Mouse (Mus musculus) retina, embryonic 14.5 days (tissue): ENCODE measurements around the gene Auts2.

Source experiments
- DNase-seq: peaks from one replicate; pipeline ENCODE4 v3.0.0-alpha.2; 2015; ENCODE audit warnings: low spot score

Auts2 gene

DNA sequence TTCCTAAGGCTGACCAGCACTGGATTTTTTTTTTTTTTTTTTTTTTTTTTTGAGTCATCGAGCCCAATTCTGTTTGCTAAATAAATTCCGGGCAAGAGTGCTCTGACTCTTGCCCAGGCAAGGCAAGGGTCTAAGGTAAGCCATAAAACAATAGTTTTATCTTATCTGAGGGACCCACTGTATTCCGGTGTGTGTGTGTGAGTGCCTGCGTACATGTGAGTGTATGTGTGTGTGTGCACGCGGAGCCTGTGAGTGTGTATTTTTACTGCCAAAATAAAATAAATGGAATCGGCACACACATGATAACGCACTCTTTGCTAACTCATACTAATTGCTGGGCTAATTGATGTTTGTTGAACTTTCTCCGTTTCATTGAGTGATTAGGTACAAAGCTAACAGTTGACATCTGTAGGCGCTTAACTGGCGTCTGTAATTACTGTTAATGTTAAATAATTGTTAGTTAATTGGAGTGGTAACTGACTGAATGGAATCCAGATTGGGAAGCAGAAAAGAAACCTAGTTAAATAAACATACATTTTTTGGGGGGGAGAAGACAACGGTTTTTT is 1018.2 kb downstream of the Auts2 start:
- no peak for DNase-seq

DNA sequence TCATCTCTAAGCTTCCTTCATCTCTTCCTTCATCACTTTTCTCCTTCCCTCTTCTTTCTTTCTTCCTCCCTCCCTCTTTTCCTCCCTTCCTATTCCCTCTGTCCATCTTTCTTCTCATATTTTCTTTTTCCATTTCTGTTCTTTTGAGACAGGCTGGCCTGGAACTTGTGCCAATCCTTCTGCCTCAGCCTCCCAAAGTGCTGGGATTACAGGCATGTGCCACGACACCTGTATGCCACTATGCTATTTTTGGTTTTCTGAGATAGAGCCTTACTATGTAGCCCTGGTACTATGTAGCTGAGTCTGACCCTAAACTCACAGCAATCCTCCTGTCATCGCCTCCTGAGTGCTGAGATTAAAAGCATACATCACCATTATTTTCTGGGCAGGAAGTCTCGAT is 1023.6 kb downstream of the Auts2 start:
- no peak for DNase-seq

DNA sequence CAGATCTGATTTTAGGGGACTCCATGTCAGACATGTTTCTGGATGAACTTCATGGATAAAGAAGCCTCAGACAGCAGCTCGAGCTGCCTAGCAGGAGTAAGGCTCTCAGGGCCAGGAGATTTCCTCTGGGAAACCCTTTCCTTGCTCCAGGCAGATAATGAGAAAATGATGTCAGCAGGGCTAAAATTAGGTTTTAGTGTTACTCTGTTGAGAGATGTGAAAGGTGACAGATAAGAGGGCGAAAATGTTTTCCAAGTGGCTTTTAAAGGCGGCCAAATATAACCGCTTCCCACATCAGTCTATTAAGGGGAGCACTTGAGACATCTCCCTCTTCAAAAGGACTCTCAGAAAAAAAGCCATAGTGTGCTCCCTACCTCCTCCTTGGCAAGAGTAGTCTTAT is 1025.5 kb downstream of the Auts2 start:
- DNase-seq: no peak

- no peak for DNase-seq
Observed at GRCm38 (mm10) chr5:131515707-131516407, 1027.3 kb downstream of the Auts2 start.

DNA sequence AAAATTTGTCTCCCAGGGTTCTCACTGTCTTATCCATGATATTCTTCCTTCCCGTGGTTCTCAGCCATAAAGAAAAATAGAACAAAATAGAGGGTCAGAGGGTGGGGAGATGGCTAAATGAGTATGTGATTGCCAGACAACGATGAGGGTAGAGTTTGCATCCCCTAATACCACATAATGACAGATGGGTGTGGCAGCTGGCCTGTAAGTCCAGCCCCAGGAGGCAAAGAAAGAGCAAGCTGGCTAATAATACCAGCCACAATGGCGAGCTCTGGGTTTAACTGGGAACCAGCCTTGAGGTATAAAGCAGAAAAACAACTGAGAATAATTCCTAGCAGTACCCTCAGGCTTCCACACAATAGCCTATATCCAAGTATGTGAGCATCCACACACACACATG is 1029.4 kb downstream of the Auts2 start:
- DNase-seq: no peak

- DNase-seq: no peak
Observed at GRCm38 (mm10) chr5:131512617-131513016, 1030.5 kb downstream of the Auts2 start.

GRCm38 (mm10) chr5:131510659-131511058 is 1032.5 kb downstream of the Auts2 start:
- no peak for DNase-seq

GRCm38 (mm10) chr5:131509315-131509714 is 1033.8 kb downstream of the Auts2 start:
- no peak for DNase-seq

- DNase-seq: no peak
Observed at GRCm38 (mm10) chr5:131498865-131499264, 1044.3 kb downstream of the Auts2 start.

- DNase-seq: no peak
Observed at GRCm38 (mm10) chr5:131496517-131497216, 1046.5 kb downstream of the Auts2 start.

DNA sequence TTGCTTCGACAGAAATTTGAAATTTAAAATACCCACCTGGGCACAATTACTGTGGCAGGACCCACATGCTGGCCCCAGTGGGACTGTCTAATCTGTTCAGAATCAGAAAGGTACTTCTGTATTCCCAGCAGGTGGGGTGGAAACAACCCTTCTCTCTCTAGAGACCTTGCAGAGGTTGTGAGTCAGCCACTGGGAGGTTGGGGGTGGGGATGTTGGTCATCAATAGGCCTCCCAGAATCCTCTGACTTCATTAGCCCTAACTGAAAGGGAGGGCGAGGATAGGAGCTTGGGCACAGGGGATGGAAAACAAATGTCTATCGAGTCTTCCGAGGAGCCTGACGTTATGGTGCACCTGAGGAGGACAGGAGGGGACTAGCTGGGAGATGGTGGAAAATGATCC is 1048.6 kb downstream of the Auts2 start:
- no peak for DNase-seq

- no peak for DNase-seq
Observed at GRCm38 (mm10) chr5:131492535-131492934, 1050.6 kb downstream of the Auts2 start.

DNA sequence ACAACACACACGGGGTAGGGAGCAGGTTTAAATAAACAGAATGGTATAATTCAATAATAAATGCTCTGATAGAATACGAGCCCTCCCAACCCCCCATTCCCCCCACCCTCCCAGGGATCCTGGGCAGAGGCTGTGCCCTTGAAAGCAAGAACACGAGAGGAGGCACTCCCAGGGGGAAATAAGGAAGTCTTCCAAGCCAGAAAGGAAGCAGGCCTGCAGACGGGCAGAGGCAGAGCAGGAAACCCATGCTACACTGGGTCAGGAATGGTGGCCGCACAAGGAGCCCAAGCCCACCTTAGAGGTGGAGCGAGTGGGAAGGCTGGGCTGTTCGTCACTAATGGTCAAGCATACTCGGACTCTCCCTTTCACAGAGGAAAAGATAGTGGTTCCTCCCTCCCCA is 1051.3 kb downstream of the Auts2 start:
- DNase-seq: no peak

DNA sequence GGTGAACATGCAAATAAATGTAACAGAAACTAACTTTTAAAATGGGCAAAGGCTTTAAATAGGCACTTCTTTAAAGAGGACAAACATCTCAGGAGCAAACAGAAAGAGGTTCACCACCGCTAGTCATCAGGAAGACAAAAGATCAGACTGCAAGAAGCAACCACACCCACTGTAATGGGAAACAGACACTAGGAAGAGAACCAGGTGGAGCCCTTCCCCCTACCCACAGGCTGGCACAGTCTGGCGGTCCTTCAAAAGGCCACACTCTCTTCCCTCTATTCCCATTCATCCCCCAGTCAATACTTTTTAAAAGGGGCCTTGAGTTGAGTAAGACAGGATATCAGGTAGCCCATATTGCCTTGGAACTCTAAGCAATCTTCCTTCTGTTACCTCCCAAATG is 1052.3 kb downstream of the Auts2 start:
- DNase-seq: no peak

- no peak for DNase-seq
Observed at GRCm38 (mm10) chr5:131489846-131490245, 1053.3 kb downstream of the Auts2 start.

DNA sequence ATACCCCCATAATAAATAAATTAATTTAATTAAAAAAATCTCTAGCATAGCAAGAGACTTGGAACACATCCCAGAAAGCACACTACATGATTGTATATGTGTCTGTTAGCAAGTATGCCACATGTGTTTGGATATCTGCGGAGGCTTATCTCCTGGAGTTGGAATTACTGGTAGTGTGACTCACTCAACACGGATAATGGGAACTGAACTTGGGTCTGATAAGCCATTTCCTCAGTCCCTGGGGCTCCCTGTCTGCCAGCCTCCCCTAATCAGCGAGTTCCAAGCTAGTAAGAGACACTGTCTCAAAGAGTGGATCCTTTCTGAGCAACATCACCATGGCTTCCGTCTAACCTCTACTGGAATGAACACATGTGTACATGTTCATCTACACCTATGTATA is 1056.6 kb downstream of the Auts2 start:
- DNase-seq: no peak

DNA sequence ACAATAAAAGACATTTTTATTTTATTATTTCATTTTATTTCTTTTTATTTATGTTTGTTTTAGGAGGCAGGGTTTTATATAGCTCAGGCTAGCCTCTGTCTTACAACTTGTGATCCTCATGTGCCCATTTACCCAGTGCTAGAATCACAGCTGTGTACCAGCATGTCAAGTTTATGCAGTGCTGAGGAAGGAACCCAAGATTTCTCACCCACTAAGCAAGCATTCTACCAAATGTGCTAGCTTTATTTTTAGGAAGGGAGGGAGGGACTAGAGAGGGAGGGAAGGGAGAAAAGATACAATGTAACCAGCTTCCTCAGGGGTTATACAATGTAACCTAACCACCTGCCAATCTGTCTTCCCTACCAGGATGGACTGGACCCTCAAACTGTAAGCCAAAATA is 1067.9 kb downstream of the Auts2 start:
- DNase-seq: no peak

DNA sequence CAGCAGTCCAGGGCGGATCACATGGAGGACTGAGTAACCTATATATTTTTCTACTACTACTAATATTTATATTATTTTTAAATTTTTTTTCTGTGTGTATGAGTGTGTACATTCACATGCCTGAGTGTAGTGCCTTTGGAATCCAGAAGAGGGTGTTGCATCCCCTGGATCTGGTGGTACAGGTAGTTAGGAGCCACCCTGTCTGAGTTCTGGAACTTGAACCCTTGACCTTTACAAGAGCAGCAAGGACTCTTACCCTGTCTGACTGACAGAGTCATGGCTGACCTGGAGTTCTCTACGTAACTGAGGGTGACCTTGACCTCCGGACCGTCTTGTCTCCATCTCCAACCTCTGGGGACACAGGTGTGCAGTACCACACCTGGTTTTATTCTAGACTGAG is 1074.5 kb downstream of the Auts2 start:
- no peak for DNase-seq

- no peak for DNase-seq
Observed at GRCm38 (mm10) chr5:131466131-131466530, 1077.0 kb downstream of the Auts2 start.

- DNase-seq: no peak
Observed at GRCm38 (mm10) chr5:131463402-131463801, 1079.7 kb downstream of the Auts2 start.

DNA sequence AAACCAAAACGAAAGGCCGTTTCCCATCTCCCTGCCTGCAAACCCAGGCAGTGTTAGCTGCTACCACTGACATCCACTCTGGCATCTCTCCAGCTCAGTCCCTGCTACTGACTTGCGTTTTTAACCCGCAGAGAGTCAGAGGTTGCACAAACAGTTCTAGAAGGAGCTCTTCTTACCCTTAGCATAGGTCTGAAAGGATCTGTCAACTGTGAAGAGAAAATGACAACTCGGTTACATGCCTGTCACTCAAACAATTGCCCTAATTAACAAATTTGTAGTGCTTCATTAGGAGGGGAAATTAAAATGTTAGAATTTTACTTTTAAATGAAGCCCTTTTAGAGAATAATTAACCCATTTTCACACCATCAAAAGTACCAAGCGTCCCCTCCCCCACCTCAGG is 1083.2 kb downstream of the Auts2 start:
- no peak for DNase-seq

DNA sequence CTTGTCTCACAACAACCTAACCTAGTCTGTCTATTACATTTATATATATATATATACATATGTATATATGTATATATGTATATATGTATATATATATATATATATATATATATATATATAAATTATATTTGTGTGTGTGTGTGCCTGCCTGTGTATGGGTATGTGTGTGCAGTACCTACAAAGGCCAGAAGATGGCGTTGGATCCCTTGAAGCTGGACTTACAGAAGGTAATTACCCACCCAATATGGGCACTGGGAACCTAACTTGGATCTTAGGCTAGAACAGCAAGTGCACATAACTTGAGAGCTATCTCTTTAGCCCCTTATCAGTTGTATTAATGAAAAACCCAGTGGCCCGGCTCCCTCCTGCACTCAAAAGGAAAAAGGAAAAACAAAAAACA is 1083.6 kb downstream of the Auts2 start:
- DNase-seq: no peak

DNA sequence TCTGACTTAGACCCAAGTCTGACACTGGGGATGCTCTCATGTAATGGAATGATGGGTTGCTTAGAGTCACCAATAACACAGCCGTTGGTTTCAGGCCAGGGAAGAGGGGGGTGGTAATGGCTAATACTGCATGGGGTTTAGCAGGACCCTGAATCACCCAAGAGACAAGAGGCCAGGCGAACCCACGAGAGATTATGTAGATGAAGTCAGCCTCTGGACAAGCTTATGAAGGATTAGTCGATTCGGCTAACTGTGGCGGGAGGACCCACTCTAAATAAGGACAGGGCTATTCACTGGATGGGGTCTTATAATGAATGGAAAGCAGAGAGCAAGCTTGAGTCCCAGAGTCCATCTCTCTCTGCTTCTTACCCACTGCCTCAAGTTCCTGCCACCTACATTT is 1084.4 kb downstream of the Auts2 start:
- DNase-seq: no peak

- DNase-seq: no peak
Observed at GRCm38 (mm10) chr5:131457999-131458398, 1085.1 kb downstream of the Auts2 start.
